Mouse (Mus musculus) B cell, adult 2 months (primary cell): Measurements from ENCODE around the gene BC051665.

Experiments used
- DNase-seq, 2 experiments: peaks; one replicate each; pipeline ENCODE4 v3.0.0; 2022

Gene BC051665

DNA sequence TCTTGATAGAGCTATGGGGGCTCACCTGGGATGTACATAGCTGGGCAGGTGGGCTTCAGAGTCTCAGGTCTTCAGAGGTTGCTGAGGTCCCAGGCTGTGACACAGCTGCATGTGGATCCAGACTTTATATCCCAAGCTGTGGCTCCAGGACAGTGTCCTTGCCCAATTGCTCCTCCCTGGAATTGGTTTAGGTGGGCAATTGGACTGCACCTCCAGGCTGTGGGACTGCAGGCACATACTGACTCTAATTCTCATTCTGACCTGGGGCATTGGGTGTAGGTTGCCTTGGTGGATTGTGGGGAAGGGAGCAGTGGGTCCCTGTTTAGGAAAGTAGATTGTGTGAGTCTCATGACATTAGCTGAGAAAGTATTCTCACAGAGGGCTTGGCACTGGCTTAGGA, at the start of gene BC051665:
TSS of gene BC051665 (minus strand) at position 101 of the 400 bp plus-strand sequence.
- DNase-seq, result no peak

DNA sequence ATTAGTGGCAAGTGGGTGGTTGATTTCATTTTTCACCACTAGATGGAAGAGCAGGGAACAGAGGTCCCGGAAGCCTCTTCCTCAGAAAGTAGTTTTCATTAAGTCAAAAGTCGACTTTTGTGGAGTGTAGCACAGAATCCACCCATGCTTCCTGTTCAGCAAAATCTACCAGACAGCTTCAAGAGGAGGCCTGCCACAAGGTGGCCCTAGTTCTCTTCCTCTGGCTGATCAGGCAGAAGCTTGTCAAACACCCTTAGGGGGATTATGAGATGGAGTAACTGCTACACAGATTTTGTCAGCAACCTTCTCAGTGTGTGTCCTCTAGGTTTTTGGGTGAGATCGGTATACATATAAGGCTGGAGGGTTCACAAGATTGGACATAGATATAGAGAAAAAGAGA, 39.9 kb upstream of the BC051665 start:
- no peak for DNase-seq

GRCm38 (mm10) chr13:60820486-60821175, 34.5 kb upstream of the BC051665 start:
- DNase-seq, result no peak

DNA sequence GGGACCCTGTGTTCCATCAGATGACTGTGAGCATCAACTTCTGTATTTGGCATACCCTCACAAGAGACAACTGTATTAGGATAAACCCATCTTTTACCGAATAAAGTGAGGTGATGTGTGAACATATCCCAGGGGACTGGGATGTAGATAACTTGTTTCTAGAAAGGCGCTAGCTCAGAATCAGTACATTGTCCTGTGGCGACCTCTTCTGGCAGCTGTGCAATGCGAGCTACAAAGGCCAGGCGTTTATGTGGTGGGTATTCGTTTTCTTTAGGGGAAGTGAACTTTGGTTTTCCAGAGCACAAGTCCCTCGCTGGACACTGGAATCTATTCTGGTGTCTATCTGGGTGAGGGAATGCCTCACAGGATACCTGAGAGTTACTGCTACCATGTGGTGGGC, 33.3 kb upstream of the BC051665 start:
- no peak for DNase-seq

DNA sequence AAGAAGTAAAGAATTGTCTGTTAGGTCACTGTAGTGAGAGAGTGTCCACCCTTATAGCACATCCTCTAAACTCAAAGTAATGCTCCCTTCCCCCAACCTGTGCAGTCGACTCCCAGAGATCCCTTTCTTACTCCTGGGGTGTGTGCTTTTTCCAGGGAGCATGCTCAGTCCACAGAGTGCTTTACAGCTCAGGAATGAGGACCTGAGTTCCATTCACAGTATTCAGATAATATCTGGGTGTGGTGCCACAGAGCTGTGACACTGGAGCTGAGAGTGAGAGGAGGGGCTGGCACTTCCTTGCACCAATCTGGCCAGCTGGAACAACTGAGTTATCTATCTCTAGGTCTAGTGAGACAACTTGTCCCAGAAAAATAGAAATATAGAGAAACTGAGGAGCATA, 27.6 kb upstream of the BC051665 start:
- no peak for DNase-seq

- DNase-seq, result no peak
Measured at GRCm38 (mm10) chr13:60812768-60813167, 26.6 kb upstream of the BC051665 start.

DNA sequence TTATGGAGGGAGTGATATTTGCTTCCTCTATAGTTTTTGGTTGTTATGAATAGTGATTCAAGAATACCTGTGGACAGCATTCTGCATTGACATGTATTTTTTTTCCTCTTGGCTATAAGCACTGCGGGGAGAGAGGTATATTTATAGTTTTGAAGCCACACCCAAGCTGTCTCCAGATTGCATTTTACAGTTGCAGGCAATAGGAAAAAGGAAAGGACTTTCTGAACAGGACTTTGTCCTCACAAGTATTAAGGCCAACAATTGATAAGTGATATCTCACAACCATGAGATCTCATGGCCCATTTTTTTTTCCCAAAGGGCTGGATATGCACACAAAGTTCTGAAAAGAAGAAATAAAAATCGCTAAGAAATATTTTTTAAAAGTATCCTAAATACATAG, 23.5 kb upstream of the BC051665 start:
- DNase-seq, result no peak

GRCm38 (mm10) chr13:60802749-60803148, 16.6 kb upstream of the BC051665 start, which contains the start of gene Ctsll3:
TSS of gene Ctsll3 (minus strand) at chr13:60802849.
- no peak for DNase-seq

DNA sequence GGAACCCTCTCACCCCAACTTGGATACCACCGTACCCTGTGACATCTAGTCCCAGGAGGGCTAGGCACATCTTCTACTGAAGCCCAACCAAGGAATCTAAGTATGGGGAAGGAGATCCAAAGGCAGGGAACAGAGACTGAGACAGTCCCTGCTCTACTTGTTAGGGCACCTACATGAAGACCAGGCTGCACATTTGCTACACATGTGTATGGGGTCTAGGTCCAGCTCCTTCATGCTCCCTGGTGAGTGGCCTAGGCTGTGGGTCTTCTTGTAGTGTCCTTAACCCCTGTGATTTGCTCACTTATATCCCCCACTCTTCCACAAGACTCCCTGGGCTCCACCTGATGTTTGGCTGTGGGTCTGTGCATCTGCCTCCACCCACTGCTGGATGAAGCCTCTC, 3.3 kb upstream of the BC051665 start:
- DNase-seq, result no peak

- DNase-seq, result no peak
Measured at GRCm38 (mm10) chr13:60783301-60783700, 2.9 kb downstream of the BC051665 start.

GRCm38 (mm10) chr13:60780534-60780933, 5.6 kb downstream of the BC051665 start:
- no peak for DNase-seq

GRCm38 (mm10) chr13:60761161-60761560, 25.0 kb downstream of the BC051665 start:
- no peak for DNase-seq

- DNase-seq, result no peak
Measured at GRCm38 (mm10) chr13:60760392-60760791, 25.8 kb downstream of the BC051665 start.

DNA sequence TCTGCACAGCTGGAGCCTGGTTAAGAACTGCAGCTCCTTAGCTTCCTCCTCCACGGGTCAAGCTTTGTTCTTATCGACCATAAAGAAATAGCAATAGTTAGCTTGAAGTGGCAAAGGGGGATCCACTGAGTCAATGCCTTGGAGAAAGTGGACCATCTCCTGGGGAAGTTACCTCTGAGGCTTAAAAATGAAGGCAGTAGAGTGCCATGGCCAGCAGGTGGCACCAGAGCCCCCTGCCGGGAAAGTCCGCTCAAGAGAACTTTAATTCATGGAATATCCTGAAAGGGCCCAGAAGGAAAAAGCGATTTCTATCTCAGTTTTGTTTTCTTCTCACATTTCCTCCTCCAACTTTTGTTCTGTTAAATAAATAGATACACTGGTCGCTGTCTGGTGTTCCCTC, 27.0 kb downstream of the BC051665 start:
- peak; percentile 14 to 18 for DNase-seq

GRCm38 (mm10) chr13:60757292-60757691, 28.9 kb downstream of the BC051665 start:
- no peak for DNase-seq

GRCm38 (mm10) chr13:60755251-60755650, 30.9 kb downstream of the BC051665 start:
- no peak for DNase-seq

DNA sequence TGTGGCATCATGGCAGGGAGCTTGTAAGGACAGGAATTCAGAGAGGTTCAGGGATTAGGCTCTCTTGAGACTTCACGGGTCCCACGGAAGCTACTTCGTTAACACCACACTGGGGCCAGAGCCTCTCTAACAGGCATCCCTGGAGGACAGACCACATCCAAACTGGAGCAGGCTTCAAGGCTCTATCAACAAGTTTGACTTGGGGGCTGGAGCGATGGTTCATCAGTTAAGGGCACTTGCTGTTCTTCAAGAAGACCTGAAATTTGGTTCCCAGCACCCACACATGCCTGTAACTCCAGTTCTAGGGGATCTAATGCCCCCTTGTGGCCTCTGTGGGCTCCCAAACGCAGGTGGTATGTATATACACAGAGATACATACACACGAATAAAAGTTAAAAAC, 32.9 kb downstream of the BC051665 start:
- DNase-seq, result no peak

GRCm38 (mm10) chr13:60750930-60751329, 35.2 kb downstream of the BC051665 start:
- no peak for DNase-seq

DNA sequence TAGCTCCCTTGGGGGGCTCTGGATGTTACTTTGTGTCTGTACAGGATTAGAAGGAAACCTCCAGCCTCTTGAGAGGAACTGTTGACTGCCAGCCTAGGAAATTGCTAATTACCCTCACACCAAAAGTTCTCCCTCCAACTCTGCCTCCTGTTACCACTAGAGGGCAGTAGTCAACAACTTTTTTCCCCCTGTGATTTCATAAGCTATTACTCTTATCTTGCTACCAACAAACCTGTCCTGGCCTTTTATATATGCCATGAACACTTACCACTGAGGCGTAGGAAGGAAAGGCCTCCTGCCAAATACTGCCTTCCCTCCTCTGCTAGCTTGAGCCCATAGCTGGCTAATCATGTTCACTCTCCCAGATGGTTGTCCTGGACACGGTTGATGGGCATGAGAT, 37.6 kb downstream of the BC051665 start:
- DNase-seq, result peak; percentile 6 to 9

DNA sequence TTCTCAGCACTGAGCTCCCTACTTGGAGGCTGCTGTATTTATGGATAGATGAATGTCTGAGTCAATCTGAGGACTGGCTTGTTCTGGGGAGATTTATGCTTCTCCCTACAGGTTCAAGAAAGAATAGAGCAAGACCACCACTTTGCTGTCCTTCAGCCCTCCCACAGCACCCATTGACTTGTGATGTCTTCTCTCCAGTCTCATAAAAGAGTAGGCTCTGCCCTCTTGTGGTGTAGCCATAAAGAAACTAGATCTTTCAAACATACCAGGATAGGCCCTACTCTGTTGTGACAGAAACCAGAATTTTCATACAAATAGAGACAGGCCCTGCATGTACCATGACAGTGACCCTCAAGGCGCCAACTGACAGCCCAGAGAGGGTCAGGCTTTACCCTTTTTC, 39.0 kb downstream of the BC051665 start:
- DNase-seq, result no peak

- peak; percentile 33 to 35 for DNase-seq
Measured at GRCm38 (mm10) chr13:60746271-60746670, 39.9 kb downstream of the BC051665 start.

- no peak for DNase-seq
Measured at GRCm38 (mm10) chr13:60745358-60745757, 40.8 kb downstream of the BC051665 start.

- DNase-seq, result no peak
Measured at GRCm38 (mm10) chr13:60744736-60745135, 41.4 kb downstream of the BC051665 start.

DNA sequence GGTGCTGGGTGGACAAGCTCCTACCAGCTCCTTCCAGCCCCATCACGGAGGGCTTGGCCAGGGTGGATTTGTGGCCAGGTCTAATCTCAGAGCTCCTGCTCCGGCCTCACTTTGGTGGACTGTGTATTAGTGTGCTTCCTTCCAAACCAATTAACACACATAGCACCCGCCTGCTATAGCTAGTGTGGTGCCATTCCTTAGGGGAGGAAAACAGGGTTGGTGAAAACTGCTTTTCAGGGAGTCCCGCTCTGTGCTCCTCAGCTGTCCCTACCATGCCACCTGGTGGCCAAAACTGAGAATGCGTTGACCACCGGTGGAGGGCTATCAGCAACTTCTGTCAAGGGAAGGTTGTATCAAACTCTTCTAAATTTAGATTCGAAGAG, 42.1 kb downstream of the BC051665 start:
- peak; percentile 74 to 77 for DNase-seq

GRCm38 (mm10) chr13:60743381-60744077, 42.6 kb downstream of the BC051665 start:
- DNase-seq, result no peak
